In the genomic region with DNA sequence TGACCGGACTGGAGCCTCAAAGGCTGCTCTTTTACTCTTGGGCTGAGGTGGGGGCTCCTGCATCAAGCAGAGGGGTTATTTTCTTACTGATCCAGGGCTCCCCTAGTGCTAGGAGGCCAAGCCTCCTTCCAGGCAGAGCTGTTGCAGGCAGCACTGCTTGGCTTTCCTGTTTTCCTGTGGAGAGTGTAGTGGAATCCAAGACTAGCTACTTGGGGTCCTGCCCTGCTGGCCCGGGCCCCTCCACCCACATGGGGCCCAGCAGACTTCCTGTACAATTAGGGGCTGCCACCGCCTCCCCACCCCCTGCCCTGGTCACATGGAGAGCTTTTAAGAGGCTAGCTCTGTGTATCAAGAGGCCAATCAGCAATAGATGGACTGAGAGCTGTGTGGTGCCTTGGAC, we compare ENCODE assay signal across 11 mouse cellular contexts. TPM values are rescaled to one million over a fixed set of nuclear protein-coding genes. Genes with fewer than 3 reads are reported as not detected.
DNase-seq lines count a peak whose midpoint lies in the region; ATAC-seq and TF ChIP-seq lines count a peak whose summit lies in the region.
"Had no signal": no experiment of that assay in that cellular context is flagged by ENCODE, and none has a peak within 500 bp of the region (broad histone marks: within the 10 kb centered on the region; RNA-seq: fewer than 3 reads in every experiment).

No protein-coding gene starts in this region.

- H3K27ac ChIP-seq in kidney, embryonic 15.5 days, result peak overlapping the region; percentile 84
- peak overlapping the region; percentile 86 for H3K27ac ChIP-seq in embryonic facial prominence, embryonic 12.5 days
- H3K27ac ChIP-seq in embryonic fibroblast, embryonic 13.5 days (ENCODE audit: insufficient read depth, low read length), result peak overlapping the region; percentile 11; the same call in 1 of the 2 replicates
- H3K27ac ChIP-seq in limb, embryonic 14.5 days (replicated peaks; ENCODE audit: low read depth, low read length), result peak overlapping the region; percentile 81

- no peak overlapping the region for H3K4me2 ChIP-seq in kidney, embryonic 15.5 days
- no peak overlapping the region for H3K4me2 ChIP-seq in embryonic facial prominence, embryonic 12.5 days (replicated peaks)
- H3K4me2 ChIP-seq in limb, embryonic 14.5 days (replicated peaks; ENCODE audit: low read depth, low read length, severe bottlenecking), result no peak overlapping the region; the same call in 1 of the 2 replicates

- ATAC-seq in kidney, embryonic 15.5 days (replicated peaks; ENCODE audit: low FRiP score), result peak; percentile 37; the same call in 1 of the 2 replicates
- peak; percentile 61; the same call in 1 of the 2 replicates for ATAC-seq in embryonic facial prominence, embryonic 12.5 days (ENCODE audit: insufficient number of reproducible peaks, insufficient read depth, low FRiP score, low TSS enrichment)
- peak; percentile 30; the same call in 1 of the 2 replicates for ATAC-seq in limb, embryonic 14.5 days (ENCODE audit: low FRiP score, low read depth)

- no peak for DNase-seq in kidney, postnatal 36 days
- no peak for DNase-seq in limb, embryonic 14.5 days (ENCODE audit: low spot score)
- no peak for DNase-seq in spleen, postnatal 4 days (ENCODE audit: low spot score in 2 of 2)
- DNase-seq in embryo, embryonic 10 days (ENCODE audit: low spot score), result no peak
- DNase-seq: adrenal gland, adult 2 months; cerebellum, adult 2 months; kidney, postnatal 25 days; spleen, adult 18-20 months had no signal

- no peaks in the 10 kb centered on the region for H3K9me3 ChIP-seq in kidney, embryonic 15.5 days (replicated peaks)
- H3K9me3 ChIP-seq in embryonic facial prominence, embryonic 12.5 days, result no peaks in the 10 kb centered on the region
- H3K9me3 ChIP-seq in limb, embryonic 14.5 days (ENCODE audit: control insufficient read depth, low read length), result no peaks in the 10 kb centered on the region

- peaks cover 3% of the 10 kb centered on the region; the same call in 1 of the 2 replicates for H3K36me3 ChIP-seq in kidney, embryonic 15.5 days
- H3K36me3 ChIP-seq in embryonic facial prominence, embryonic 12.5 days, result 0 out of 2 replicates have a peak, but pooled peaks cover 12% of the 10 kb centered on the region
- peaks cover 4% of the 10 kb centered on the region for H3K36me3 ChIP-seq in limb, embryonic 14.5 days (ENCODE audit: control insufficient read depth, insufficient read depth, low read length)

- no peak for TF ChIP-seq CTCF in embryonic fibroblast, embryonic 13.5 days (IDR thresholded peaks at IDR 0.05; ENCODE audit: borderline replicate concordance, insufficient read depth, low read length)

- H3K9ac ChIP-seq in kidney, embryonic 15.5 days, result no peak overlapping the region
- H3K9ac ChIP-seq in embryonic facial prominence, embryonic 12.5 days, result no peak overlapping the region
- peak overlapping the region; percentile 45 for H3K9ac ChIP-seq in limb, embryonic 14.5 days (ENCODE audit: low read depth, low read length, severe bottlenecking)

- 23% methylated on average over 3 of the region's 3 CpGs for WGBS in kidney, embryonic 15.5 days
- WGBS in embryonic facial prominence, embryonic 12.5 days, result 20% methylated on average over 3 of the region's 3 CpGs
- 26% methylated on average over 3 of the region's 3 CpGs for WGBS in limb, embryonic 14.5 days

- H3K4me3 ChIP-seq in kidney, embryonic 15.5 days (replicated peaks), result no peak overlapping the region
- H3K4me3 ChIP-seq in embryonic facial prominence, embryonic 12.5 days, result no peak overlapping the region
- no peak overlapping the region for H3K4me3 ChIP-seq in embryonic fibroblast, embryonic 13.5 days (ENCODE audit: insufficient read depth, low read length)
- no peak overlapping the region for H3K4me3 ChIP-seq in limb, embryonic 14.5 days (replicated peaks; ENCODE audit: low read length)

- no peak for TF ChIP-seq POLR2A in embryonic fibroblast, embryonic 13.5 days (IDR thresholded peaks at IDR 0.05; ENCODE audit: low read depth, low read length)
- no peak for TF ChIP-seq POLR2A in limb, embryonic 14.5 days (IDR thresholded peaks at IDR 0.05; ENCODE audit: borderline replicate concordance, extremely low read depth, insufficient read depth, insufficient read length)

- peaks cover 59% of the 10 kb centered on the region for H3K4me1 ChIP-seq in kidney, embryonic 15.5 days
- H3K4me1 ChIP-seq in embryonic facial prominence, embryonic 12.5 days, result peaks cover 38% of the 10 kb centered on the region
- peaks cover 18% of the 10 kb centered on the region for H3K4me1 ChIP-seq in embryonic fibroblast, embryonic 13.5 days (ENCODE audit: control insufficient read depth, insufficient read depth, low read length)
- H3K4me1 ChIP-seq in limb, embryonic 14.5 days (ENCODE audit: control insufficient read depth, insufficient read depth, low read length), result peaks cover 28% of the 10 kb centered on the region

- H3K27me3 ChIP-seq in kidney, embryonic 15.5 days, result no peaks in the 10 kb centered on the region
- H3K27me3 ChIP-seq in embryonic facial prominence, embryonic 12.5 days, result no peaks in the 10 kb centered on the region
- H3K27me3 ChIP-seq in limb, embryonic 14.5 days (ENCODE audit: control insufficient read depth, insufficient read depth, low read length), result no peaks in the 10 kb centered on the region

RNA-seq across cellular contexts. Expression of gene Fam129b, which starts 12.6 kb away (rescaled TPM):
- 44.5 and 47.7 TPM in 2 replicates for polyA plus RNA-seq in kidney, embryonic 15.5 days (2015; fragmentation: Nextera tagmentation; extraction: Ambion mirVana)
- polyA plus RNA-seq in embryonic facial prominence, embryonic 12.5 days (2016; fragmentation: Nextera tagmentation; extraction: Ambion mirVana), result 48.8 and 54.7 TPM in 2 replicates
- 142 and 223 TPM in 2 replicates for polyA plus RNA-seq in embryonic fibroblast, embryonic 13.5 days (2011; ENCODE audit: insufficient read length, low read depth, missing spikeins)
- polyA plus RNA-seq in limb, embryonic 14.5 days (2012; rRNA removed), result 73.5 and 81.0 TPM in 2 replicates
- polyA plus RNA-seq in limb, embryonic 14.5 days (2014; fragmentation: Nextera tagmentation; extraction: Ambion mirVana), result 45.9 and 46.2 TPM in 2 replicates

RNA-seq across cellular contexts. Expression of gene Stxbp1, which starts 41.5 kb away (rescaled TPM):
- polyA plus RNA-seq in kidney, embryonic 15.5 days (2015; fragmentation: Nextera tagmentation; extraction: Ambion mirVana), result 16.5 and 19.3 TPM in 2 replicates
- polyA plus RNA-seq in embryonic facial prominence, embryonic 12.5 days (2016; fragmentation: Nextera tagmentation; extraction: Ambion mirVana), result 28.3 and 32.4 TPM in 2 replicates
- polyA plus RNA-seq in embryonic fibroblast, embryonic 13.5 days (2011; ENCODE audit: insufficient read length, low read depth, missing spikeins), result 33.3 and 41.4 TPM in 2 replicates
- 22.2 and 22.3 TPM in 2 replicates for polyA plus RNA-seq in limb, embryonic 14.5 days (2012; rRNA removed)
- 15.8 and 20.8 TPM in 2 replicates for polyA plus RNA-seq in limb, embryonic 14.5 days (2014; fragmentation: Nextera tagmentation; extraction: Ambion mirVana)

Comparison
In these comparisons a context has a peak if more than half of its experiments do, and no peak if none do; other contexts are left out.
1. H3K27ac ChIP-seq: peak in every context shown above with its lines; median percentile 86 in embryonic facial prominence, embryonic 12.5 days; 84 in kidney, embryonic 15.5 days; 81 in limb, embryonic 14.5 days; 11 in embryonic fibroblast, embryonic 13.5 days.